Mouse (Mus musculus) telencephalon, adult 2 months (tissue): ENCODE results near the gene Gm10273.
"Not testable (repeated sequence)": the region's sequence is repeated elsewhere in the genome, so short reads cannot be mapped to it uniquely, and the experiment has no call there.

Experiments used
- DNase-seq: peaks from one replicate; pipeline ENCODE4 v3.0.0-alpha.2; 2011; ENCODE audit warnings: low read depth, low spot score

The Gm10273 gene

DNA sequence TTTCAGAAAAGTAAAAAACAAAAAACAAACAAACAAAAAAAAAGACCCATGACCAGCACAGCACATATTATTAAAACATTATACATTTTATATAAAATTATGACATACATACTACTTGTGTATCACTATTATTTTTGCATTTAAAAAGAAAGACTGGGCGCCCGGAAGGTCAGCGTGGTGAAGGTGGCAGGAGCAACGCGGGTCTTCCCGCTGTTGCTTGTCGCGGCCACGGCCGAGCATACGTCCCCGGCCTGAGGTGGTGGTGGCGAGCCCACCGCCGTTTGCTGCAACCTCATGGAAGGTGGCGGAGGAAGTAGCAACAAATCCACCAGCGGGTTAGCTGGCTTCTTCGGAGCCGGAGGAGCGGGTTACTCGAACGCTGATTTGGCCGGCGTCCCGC is at the start of gene Gm10273:
Gene Gm10273, plus strand, starts transcription at position 172 of the 400 bp plus-strand sequence.
- DNase-seq = not testable (repeated sequence)

DNA sequence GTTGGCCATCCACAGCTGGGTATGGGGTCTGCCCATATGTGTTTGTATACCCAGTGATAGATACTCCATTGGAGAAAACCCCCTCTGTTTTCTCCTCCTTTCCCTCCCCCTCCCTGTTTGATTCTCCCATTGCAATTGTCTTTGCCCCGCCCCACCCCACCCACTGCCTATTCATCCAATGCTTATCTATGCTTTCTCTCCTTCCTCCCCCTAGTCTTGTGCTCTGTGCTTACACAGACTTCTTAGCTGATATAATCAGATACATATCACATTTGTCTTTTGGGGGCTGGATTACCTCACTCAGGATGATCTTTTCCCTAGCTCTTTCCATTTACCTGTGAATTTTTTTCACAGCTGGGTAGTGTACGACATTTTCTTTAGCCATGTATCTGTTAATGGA is 48.9 kb upstream of the Gm10273 start:
- DNase-seq = no peak

DNA sequence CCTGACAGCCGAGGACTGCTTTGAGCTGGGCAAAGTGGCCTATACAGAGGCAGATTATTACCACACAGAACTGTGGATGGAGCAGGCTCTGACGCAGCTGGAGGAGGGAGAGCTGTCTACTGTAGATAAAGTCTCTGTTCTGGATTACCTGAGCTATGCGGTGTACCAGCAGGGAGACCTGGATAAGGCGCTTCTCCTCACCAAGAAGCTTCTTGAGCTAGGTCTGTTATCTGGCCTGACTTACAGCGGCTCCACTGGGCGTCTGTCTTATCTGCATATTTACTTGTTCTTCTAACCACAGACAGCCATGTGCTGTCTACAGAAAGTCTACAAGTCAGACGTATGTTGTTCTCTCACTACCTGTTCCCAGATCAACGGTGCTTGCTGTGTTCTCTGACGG is 47.2 kb upstream of the Gm10273 start:
- DNase-seq = no peak

DNA sequence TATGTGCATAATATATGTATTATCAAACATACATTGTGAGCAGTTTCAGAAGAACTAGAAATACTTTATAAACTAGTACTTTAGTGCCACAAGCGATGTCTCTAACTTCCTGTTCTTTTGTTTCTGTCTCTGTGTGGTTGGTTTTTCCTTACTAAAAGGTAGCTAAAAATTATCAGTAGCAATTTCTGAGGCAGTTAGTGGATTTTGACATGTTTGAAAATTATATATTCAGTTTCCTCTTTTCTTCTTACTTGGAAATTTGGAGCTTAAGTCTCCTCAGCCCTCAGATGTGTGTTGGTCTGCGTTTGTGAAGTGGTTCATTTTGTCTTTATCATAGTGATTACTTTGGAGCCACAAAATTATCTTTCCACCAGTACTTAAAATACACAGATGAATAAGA is 45.9 kb upstream of the Gm10273 start:
- DNase-seq = no peak

DNA sequence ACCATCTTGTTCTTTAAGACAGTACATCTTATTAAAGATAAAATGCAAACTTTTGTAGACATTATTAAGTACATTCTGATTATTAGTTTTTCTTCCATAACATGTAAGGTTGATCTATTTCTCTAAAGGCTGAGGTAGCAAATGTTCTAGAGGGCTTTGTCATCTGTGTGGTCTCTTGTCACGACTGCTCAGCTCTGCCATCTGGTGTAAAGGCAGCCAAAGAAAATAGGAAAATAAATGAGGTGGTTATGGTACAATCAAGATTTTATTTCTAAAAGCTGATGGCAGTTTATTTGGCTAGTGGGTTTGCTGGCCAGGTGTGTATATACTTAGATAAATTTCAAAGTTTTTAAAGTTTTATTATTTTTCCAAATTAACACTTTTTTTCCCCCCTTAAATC is 42.4 kb upstream of the Gm10273 start:
- DNase-seq = no peak

DNA sequence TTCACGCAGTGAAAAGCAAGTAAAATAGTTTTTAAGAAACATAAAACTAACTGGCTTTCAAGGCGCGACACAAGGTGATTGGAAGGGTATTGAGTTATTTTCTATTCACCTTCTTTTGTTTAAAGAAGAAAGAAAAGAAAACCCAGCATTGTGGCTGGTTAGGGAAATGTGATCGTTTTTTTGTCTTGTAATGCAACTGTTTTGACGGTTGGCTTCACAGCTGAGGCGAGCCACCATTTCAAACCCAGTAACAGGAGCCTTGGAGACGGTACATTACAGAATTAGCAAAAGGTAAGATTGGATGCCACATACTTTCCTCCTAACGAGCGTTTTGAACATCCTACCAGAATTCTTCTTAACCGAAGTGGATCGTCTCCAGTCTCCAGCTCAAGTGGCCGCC is 41.3 kb upstream of the Gm10273 start:
- no peak for DNase-seq

DNA sequence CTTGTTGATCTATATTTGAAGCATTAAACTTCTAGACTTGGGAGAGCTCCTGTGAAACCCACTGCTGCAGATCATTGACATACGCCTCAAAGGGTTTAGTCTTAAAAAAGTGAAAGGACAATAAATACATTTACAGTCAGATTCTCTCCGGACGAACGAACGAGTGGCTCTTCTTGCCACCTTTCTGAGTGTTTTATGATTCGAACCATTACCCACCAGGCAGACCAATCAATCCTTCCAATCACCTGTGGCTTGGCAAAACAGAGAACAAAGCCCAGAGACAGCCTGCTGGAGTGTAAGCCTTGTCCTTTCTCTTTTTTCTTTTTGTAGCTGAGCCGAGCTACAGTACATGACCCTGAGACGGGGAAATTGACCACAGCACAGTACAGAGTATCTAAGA is 40.4 kb upstream of the Gm10273 start:
- no peak for DNase-seq

DNA sequence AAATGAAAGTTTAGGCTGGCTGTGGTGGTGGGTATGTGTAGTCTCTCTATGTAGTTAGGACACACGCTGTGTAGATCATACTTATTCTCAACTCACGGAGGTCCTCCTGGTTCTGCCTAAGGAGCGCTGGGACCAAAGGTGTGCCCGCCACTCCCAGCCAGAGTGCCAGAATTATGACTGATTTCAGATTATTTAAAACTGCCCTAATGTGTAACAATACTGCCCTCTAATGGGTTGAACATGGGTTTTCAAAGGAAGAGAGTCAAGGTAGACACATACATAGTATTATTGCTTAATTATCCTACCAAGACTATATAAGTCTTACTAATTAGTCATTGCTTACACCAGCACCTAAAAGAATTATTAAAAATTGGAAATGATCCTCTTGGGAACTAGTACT is 36.7 kb upstream of the Gm10273 start:
- no peak for DNase-seq

DNA sequence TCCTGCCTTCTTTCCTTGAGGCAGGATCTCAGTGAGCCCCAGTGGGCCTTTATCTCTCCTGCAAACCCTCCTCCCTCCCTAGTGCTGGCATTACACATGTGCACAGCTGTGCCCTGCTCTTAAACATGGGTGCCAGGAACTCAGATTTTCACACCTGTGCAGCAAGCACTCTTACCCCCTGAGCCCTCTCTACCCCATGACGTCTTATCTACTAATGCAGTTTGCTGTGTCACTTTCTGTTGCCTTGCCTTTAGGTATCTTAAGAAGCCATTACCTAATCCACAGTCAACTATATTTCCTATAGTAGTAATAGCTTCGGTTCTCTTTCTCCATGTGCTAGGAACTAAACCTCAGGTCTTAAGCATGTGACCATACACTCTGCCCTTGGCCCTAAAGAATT is 32.2 kb upstream of the Gm10273 start:
- no peak for DNase-seq

DNA sequence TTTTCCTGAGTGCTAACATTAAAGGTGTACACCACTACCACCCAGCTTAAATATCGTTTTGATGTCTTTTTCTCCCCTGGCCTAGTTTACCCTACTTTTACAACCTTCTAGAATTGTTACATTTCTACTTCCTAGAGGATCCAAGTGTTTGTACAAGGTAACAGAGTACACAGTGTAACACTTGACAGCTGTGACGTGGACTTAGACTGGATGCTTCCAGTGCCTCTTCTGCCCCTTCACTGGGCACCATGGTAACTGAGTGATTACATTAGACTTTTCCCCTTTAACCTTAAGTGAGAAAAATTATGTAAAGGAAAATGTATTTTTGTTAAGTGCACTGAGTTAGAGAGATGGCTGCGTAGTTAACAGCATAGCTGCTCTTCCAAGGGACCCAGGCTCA is 30.9 kb upstream of the Gm10273 start:
- DNase-seq = no peak

DNA sequence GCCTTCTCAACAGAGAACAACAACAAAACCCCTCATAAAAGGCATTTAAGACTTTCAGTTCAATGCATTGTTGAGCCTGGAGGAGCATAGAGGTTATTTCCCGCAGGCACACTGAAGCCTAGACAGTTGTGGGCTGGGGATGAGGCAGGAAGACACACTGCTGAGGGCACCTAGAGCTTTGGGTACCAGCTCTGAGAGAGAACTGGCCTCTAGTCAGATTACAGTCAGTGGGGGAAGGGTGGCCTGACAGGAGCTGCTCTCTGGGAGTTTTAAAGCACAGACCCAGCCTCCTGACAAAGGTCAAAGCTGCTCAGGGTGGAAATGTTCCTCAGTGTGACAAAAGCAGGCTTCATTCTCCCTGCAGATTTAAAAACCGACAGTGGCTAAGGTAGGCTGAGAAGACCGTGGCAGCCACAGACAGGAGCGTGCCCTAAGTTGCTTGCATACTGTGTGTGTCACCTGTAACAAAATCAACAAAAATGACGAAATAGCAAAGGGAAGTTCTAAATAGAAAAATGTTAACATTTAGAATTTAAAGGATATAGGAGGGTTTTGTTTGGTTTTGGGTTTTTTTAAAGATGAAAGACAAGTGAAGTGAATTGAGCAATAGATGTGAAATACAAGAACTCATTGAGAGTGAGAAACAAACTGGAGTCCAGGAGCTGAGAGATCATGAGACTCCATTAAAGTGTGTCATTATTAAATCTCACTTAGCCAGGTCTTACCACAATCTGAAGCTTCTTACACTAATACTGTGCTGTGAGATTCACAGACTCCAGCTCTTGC is 29.4 kb upstream of the Gm10273 start:
- no peak for DNase-seq

DNA sequence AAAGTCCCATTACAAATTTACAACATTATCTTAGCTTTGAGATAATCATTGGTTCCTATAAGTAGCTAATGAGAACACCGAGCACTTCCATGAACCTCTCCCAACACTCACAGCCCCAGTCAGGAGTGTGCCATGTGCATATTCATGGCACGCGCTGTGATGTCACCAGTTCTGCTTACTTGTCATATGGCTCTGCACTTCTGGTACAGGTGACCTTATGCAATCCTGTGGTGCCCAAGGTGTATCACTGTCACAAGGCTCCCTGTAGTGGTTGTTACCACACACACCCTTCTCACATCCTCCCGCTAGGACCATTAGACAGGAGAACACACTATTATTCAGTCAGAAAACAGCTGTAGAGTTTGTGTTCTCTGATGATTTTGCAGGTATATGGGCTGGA is 28.7 kb upstream of the Gm10273 start:
- DNase-seq = no peak

DNA sequence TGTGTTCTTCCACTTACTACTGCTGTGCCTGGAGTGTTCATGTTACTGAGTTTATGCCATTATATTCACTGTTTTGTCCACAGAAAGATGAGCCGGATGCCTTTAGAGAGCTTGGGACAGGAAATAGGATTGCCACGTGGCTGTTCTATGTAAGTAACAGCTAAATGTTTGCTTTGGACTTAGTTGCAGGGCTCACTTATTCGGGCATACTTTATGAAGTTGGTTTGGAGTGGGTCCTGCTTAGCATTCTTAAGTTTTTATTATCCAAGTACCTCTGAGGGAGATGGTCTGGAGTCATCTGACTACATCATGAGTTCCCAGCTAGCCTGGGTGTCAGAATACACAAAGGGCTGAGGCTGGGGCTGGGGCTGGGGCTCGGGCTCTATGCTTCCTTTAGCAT is 28.2 kb upstream of the Gm10273 start:
- no peak for DNase-seq

DNA sequence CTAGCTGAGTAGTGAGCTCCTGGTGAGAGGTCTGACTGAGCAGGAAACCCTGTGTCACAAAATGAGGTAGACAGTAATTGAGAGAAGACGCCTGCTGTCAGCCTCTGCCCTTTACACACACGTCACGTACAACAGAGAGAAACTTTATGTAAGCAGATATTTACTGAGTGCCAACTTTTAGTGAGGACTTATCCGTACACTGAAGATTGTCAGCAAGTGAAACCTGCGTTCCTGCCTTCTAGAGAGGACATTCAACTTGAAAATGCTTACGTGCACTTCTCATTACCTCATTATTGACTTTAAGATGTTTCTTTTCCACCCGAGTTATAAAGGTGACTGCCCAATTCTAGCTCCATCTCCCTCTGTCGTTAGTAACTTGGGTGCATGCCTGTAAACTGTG is 26.7 kb upstream of the Gm10273 start:
- DNase-seq = no peak

DNA sequence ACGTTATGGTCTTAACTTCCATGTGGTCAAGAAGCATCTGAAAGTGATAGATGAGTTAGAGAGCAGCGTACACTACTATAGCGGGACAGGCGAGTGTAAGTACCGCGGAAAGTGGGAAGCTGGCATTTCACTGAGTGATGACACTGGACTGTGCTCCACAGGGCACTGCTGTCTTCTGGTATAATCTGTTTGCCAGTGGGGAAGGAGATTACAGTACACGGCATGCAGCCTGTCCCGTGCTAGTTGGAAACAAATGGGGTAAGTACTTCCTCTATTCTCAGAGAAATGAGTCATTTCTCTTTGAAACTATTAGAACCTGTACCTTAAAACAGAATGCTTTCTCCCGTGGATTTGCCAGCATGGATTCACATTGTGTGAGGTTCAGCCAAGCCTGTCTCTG is 26.0 kb upstream of the Gm10273 start:
- DNase-seq = no peak

DNA sequence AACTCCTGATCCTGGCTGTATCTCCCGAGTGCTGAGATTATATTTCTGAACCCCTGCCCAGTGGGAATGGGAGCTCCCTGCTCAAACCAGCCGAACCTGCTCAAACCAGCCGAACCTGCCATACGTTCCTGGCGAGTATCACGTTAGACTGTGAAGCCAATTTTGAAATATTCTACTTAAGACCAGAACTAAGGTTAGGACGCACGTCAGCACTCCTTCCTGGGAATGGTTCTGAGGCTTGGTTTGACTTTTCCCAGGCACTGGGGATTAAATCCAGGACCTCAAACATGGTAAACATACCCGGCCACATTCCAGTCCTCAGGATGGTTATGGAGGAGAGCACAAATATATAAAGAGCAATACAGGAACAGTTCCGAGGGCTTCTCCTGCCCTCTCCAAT is 17.5 kb upstream of the Gm10273 start:
- no peak for DNase-seq

DNA sequence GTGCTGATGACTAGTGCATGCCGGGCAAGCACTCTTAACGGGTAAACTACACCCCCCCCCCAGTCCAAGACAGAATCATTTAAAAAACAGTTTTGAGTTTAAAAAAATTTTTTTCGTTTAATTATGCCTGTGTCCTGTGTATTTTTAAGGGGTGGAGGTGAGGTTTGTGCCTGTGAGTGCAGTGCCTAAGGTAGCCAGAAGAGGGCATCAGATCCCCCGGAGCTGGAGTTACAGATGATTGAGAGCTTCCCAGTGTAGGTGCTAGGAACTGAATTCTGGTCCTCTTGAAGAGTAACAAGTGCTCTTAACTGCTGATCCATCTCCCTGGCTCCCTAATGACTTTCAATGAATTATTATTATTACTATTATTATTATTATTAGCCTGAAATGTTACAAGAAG is 16.7 kb upstream of the Gm10273 start:
- DNase-seq = no peak

DNA sequence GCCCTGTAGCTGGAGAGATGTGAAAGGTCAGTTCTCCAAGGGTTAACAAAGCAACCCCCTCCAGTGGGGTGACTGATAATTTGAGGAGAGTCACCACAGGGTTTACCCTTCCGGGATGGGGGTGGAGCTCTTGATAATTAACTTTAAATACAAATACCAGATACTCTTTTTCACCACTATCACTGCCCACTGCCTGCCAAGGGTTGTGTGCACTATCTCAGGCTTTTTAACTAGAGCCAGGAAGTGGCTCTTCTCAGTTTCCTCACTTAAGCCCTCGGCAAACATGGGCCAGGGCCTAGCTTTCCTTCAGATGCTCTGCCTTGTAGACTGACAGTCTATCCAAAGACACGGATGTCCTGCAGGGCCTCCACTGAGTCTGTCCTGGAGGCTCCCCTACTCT is 15.5 kb upstream of the Gm10273 start:
- DNase-seq = no peak

DNA sequence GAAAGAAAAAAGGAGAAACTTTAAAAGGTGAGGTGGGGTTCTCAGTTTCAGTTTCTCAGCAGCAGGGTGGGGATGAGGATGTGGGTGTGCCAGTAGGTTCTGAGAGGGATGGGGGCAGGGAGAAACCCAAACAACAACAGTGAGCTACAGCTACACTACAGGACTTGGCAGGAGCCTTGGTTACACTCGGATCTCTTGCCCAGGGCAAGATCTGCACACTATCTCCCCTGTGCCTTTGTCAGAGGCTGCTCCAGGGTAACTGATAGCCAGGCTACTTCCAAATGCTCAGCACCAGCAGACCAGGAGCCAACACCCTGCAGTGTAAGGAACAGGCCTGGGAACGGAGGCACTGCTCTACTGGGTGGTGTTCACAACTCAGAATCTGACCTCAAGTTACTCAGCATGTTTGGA is 15.0 kb upstream of the Gm10273 start:
- no peak for DNase-seq

DNA sequence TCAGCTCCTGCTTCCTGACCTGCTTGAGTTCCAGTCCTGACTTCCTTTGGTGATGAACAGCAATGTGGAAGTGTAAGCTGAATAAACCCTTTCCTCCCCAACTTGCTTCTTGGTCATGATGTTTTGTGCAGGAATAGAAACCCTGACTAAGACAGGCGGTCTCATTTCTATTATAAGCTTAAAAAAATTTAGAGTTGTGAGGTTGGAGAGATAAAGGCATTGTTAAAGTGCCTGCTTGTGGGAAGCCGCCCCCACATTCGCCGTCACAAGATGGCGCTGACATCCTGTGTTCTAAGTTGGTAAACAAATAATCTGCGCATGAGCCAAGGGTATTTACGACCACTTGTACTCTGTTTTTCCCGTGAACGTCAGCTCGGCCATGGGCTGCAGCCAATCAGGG is 13.9 kb upstream of the Gm10273 start:
- not testable (repeated sequence) for DNase-seq

DNA sequence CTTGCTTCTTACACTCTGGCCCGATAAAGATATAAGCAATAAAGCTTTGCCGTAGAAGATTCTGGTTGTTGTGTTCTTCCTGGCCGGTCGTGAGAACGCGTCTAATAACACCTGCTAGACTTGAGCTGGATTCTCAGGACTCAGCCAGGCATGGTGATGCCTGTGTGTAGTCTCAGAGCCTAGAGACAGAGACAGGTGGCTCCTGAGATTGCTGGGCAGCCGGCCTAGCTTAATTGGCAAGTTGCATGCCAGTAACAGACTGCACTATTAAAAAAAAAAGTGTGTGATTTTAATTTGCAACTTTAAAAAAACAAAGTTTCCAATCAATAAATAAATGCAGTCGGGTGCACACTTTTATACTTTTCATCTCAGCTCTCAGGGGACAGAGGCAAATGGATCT is 8.5 kb upstream of the Gm10273 start:
- peak; percentile 15 for DNase-seq

DNA sequence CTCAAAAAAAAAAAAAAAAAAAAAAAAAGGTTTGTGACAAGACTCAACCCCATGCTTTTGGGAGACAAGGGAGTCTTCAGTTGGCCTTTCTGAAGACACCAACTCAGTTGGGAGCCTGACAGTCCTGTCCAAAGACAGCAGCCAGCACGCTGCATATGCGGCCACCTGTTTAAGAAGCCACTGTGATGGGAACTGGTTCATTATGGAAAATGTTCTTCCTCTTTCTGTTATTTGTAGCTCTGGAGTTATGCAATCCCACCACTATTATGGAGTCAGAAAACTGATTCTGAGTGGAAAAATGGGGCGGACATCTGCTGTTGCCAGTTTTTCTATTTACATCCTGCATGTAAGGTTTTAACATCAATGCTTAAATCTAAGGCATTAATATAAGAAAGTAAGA is 5.8 kb upstream of the Gm10273 start:
- peak; percentile 39 for DNase-seq

DNA sequence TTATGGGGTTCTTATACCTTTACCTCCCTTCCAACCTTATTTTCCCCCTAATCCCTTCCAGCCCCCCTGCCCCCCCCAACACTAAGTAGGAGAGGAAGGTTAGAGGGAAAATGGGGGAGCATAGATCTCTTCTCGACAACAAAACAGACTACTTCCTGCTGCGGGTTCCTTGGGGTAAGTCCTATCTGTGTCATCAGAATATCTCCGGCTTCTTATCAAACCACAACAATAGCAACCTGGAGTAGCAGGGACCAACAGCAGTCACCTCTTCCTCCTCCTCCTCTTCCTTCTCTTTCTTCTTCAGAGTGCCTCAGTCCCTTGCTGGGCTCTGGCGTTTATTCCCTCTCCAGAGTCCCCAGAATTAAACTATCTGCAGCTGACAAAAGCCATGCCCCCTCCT is 3.5 kb upstream of the Gm10273 start:
- no peak for DNase-seq
